Mouse (Mus musculus): ENCODE measurements around the gene Gm21083.
A peak's percentile ranks its signal among the peaks of the same experiment; 100 is the strongest.
"Not testable (repeated sequence)": the region's sequence is repeated elsewhere in the genome, so short reads cannot be mapped to it uniquely, and the experiment has no call there.

Gm21083 gene

DNA sequence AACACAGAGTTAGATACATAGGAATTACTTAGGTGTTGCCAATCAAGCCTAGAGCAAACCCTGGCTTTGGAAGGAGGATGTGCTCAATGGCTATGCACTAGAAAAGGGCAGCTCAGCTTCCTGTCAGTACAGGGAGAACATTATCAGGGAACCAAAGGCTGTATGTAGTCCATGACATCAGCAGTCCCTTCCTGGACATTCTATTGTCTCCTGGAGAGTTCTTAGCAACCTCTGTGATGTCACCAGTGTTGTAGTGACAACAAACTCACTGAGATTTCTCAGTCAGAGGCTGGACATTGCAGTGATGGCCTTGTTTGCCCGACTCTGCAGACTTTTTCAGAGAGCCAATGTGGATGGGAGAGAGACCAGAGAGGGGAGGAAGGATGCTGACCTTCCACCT, at the start of gene Gm21083:
Gene Gm21083, plus strand, starts transcription at position 301 of the 400 bp plus-strand sequence.
- not testable (repeated sequence) for DNase-seq (ENCODE audit: low spot score in 2 of 2)

DNA sequence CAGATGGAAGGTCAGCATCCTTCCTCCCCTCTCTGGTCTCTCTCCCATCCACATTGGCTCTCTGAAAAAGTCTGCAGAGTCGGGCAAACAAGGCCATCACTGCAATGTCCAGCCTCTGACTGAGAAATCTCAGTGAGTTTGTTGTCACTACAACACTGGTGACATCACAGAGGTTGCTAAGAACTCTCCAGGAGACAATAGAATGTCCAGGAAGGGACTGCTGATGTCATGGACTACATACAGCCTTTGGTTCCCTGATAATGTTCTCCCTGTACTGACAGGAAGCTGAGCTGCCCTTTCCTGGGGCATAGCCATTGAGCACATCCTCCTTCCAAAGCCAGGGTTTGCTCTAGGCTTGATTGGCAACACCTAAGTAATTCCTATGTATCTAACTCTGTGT, 48.0 kb upstream of the Gm21083 start, which contains the start of gene Gm21190:
Gene Gm21190, minus strand, starts transcription at position 101 of the 400 bp plus-strand sequence.
- not testable (repeated sequence) for DNase-seq (ENCODE audit: low spot score in 2 of 2)

DNA sequence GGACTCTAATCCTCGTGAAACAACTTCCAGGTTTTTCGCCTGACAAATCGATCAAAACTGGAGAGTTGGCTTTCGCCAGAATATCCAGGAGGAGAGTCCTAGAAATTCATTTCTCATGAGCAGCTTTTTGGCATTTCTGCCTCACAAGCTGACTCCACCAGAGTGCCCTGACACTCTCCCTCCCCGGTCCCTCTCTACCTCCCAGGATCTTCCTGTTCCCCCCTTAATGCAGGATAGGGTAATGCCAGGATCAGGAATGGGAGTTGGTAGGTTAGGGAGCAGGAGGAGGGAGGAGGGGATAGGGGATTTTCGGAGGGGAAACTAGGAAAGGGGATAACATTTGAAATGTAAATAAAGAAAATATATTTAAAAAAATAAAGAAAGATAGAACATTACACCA, 28.5 kb upstream of the Gm21083 start:
- not testable (repeated sequence) for DNase-seq (ENCODE audit: low spot score in 2 of 2)

DNA sequence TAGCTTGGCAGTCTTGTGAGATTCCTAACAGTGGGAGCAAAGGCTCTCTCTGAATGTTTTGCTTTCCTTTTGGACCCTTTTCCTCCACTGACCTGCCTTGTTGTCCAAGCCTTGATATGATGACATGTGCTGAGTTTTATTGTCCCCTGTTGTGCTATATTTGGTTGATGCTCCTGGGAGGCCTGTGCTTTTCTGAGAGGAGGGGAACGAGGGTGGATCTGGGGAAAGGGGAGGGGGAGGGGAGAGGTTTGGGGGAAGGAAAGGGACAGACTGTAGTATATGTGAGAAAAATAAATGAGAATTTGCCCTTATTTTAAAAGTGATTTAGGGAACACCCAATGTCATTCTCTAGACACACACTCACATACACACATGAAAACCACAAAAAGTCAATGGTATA, 28.0 kb upstream of the Gm21083 start:
- not testable (repeated sequence) for DNase-seq (ENCODE audit: low spot score in 2 of 2)

DNA sequence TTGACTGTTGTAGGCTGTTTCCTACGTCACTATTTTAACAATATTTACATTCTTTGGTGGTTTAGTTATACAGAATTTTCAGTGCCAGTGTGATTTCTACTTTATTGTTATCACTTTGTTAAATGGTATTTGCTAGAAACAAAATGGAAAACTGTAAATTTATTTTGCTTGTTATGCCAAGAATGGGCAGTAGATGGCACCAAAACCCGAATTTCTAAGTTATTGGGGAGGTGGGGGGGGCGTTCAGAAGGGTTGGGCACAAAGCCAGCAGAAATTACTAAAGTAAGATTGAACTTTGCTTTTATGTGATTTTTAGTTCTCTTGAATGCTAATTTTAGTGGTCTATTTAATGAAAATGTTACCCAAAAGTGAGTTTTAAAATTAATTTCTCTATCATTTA, 27.5 kb upstream of the Gm21083 start:
- DNase-seq (ENCODE audit: low spot score in 2 of 2) = not testable (repeated sequence)

DNA sequence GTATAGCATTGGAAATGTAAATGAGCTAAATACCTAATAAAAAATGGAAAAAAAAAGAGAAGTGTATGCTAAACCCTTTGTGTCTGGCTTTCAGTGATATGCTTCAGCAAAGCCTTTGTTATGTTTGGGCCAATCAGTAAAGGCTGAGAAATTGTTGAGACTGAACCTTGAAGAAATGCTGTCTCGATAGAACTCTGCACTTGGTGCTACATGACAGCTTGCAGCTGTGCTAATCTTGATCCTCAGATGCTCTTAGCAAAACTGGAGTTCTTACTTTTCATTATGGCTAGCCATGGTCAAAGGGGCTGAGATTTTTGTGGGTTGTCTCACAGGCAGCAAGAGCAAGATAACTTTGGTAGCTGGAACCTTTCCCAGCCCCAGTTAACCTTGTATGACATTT, 18.5 kb upstream of the Gm21083 start:
- DNase-seq (ENCODE audit: low spot score in 2 of 2) = not testable (repeated sequence)

DNA sequence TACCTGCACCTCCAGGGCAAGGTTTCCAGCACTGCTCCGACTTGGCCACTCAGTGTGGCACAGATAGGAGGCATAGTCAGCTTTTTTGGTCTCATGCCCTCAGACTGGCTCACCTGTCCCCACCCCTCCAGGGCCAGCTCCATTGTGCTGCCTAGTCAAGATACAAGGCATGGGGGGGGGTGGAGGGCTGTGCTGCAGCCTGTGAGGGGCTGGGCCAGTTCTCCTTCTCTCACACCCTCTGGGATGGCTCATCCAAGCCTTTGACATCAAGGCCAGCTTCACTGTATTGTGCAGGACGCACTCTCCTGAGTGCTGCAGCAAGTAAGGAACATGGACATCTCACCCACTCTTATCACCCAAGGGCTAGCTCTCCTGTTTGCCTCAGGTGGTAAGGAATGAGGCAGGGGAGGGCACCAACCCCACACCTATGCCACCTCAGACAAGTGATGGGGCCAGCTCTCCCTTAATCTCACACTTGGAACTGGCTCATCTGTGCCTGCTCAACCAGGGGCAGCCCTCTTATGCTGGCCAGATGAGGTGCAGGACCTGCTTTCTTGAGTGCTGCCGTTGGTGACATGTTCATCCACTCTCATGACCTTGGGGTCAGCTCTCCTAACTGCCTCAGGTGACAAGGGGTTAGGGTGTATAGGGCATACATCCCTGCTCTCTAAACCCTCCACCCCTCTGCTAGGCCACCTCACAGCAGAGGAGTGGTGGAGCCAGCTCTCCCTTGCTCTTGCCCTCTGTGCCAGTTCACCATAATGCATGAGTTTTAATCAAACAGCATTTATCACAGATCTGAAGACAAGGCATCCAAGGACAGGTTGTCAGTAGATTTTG, 15.5 kb upstream of the Gm21083 start:
- not testable (repeated sequence) for DNase-seq (ENCODE audit: low spot score in 2 of 2)

DNA sequence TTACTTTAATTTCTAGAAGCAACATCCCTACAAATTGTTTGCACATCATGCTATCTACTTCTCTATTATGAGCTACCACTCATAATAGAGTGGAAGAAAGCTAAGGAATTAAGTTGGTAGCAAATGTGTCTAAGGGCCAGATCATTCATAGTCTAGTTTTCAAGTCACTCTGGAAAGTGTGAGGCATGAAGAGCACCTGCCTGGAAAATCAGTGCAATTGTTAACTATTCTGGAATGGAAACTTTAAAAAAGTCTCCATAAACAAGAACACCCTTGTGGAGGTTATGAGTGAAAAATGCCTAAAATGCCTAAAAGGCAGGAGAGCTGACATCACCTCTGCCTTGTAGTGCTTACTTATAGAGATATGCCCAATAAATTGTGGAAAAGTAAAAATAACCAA, 3.4 kb upstream of the Gm21083 start:
- DNase-seq (ENCODE audit: low spot score in 2 of 2) = not testable (repeated sequence)

DNA sequence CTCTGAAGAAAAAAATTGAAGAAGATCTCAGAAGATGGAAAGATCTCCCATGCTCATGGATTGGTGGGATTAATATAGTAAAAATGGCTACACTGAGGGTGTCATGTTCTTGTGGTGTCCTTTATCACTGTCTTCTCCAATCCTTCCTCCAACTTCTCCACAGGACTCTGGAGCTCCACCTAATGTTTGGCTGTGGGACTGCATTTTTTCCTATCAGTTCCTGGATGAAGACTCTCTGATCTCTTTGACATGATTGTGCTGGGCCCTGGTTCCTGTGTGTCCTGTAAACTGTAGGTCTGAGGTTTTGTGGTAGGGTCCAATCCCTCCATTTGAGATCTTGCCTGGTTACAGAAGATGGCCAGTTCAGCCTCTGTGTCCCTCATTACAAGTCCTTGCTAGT, 9.2 kb downstream of the Gm21083 start:
- DNase-seq (ENCODE audit: low spot score in 2 of 2) = not testable (repeated sequence)

DNA sequence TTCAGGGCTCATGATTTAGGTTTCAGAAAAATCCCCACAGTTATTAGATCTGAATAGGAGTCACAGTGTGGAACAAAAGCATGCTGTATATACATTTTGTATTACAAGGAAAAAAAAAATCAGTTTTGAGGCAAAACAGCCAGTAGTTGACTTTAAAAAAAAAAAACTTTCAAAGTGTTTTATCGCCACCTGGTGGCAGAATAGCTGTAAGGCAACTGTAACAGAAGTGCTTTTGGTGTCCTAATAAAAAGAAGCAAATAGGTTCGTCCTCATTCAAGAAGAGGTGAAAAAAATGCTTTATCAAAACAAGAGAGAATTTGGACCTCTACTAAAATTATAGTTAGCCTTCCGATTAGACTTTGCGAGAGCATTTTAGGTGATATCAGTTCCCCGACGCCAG, 11.2 kb downstream of the Gm21083 start:
- DNase-seq (ENCODE audit: low spot score in 2 of 2) = not testable (repeated sequence)

DNA sequence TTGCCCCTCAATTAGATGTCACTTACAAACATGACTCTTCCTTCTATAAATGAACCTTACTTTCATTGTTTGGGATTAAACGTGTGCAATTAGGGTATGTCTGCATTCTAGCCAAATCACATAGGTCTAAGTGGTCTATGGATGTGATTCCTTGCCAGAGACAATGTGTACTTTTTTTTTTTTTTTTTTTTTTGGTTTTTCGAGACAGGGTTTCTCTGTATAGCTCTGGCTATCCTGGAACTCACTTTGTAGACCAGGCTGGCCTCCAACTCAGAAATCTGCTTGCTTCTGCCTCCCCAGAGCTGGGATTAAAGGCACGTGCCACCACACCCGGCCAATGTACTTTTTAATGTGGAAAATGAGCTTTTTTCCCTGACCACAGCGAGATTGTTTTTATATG, 13.5 kb downstream of the Gm21083 start:
- DNase-seq (ENCODE audit: low spot score in 2 of 2) = not testable (repeated sequence)

DNA sequence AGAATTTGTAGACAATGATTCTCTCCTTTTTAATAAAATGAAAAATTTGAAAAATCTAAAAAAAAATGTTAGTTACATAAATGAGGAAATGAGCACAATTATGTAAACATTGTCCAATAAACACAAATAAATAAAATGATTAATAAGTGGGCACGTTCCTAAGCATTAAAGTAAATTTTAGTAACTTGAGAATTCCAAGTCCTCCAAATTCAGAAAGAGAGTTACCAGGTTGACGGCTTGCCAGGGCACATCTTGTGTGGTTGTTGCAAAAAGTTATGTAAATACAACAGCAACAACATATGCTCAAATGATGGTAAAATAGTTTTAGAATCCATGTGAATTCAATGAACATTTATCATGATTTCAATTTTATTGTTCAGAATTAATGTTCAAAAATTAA, 14.4 kb downstream of the Gm21083 start:
- DNase-seq (ENCODE audit: low spot score in 2 of 2) = not testable (repeated sequence)

DNA sequence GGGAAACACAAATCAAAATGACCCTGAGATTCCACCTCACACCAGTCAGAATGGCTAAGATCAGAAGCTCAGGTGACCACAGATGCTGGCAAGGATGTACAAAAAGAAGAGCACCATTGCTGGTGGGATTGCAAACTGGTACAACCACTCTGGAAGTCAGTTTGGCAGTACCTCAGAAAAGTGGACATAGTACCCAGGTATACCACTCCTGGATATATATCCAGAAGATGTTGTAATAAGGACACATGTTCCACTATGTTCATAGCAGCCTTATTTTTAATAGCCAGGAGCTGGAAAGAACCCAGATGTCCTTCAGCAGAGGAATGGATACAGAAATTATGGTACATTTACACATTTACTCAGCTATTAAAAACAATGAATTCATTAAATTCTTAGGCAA, 21.7 kb downstream of the Gm21083 start:
- DNase-seq (ENCODE audit: low spot score in 2 of 2) = not testable (repeated sequence)

DNA sequence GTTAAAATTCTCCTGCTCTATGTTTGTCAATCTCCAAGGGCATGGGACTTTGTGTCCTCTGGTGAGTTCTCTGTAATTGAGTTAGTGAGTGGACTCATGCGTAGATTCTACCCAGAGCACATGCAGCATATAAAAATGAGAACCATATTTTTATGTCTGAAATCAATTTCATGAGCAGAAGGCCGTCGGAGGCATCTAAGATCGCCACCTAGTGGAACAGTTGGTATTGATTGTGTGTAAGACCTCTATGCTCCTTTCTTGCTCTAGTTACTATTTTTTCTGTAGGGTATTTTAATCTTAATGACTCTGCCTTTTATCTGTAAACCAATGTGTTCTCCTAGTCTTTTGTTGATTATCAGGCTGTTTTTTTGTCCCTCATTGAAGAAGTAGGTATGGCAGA, 23.2 kb downstream of the Gm21083 start:
- DNase-seq (ENCODE audit: low spot score in 2 of 2) = not testable (repeated sequence)

DNA sequence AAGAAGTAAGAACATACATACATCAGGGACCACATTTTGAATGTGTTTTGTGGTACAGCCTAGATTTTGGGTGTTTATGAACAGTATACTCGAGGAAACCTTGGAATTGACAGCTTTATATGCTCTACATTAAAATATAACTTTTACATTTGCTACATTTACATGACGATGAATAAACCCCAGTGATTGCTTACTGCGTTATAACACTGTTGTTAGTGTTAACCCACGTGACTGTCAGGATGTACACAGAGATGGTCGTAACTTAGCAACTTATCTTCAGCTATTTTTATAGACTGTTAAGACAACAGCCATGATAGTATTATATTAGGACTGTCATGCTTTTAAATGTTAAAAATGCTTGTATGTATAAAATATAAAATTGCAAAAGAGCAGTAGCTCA, 24.3 kb downstream of the Gm21083 start:
- not testable (repeated sequence) for DNase-seq (ENCODE audit: low spot score in 2 of 2)

DNA sequence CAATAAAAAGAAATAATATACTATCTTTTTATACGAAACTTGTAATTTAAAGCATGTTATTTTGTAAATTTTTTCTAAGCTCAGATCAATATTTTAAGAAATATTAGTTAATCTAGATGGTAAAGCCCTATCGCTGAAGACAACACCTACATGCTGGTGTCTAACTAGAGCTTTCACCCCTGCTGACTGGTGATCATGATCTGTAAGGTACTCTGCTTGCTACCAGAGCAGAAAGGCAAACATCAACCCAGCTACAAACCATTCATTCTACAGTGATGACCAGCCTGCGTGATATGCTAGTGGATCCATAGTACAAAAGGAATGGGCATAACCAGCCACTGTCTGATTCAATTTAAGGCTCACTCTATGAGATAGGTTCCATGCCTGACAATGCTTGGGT, 24.8 kb downstream of the Gm21083 start:
- not testable (repeated sequence) for DNase-seq (ENCODE audit: low spot score in 2 of 2)

DNA sequence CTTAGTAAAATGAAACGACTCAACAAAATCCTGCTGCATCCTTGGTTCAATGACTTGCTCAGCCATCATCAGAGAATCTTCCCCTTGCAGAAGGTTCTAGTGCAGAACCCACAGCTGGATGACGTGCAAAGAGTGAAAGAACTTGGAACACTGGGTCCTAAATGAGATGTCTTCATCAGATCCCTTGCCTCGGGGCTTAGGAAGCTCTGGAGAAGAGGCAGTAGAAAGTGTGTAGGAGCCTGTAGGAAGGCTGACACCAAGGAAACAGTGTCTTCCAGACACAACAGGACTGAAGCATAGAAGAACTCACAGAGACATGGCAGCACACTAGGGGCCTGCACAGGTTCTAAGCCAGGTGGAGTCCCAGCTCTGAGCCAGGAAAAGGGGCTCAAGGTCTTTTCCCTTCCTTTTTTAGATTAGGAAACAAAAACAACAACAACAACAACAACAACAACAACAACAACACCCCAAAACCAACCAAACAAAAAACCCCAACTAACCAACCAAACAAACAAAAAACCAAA, 25.4 kb downstream of the Gm21083 start:
- not testable (repeated sequence) for DNase-seq (ENCODE audit: low spot score in 2 of 2)

DNA sequence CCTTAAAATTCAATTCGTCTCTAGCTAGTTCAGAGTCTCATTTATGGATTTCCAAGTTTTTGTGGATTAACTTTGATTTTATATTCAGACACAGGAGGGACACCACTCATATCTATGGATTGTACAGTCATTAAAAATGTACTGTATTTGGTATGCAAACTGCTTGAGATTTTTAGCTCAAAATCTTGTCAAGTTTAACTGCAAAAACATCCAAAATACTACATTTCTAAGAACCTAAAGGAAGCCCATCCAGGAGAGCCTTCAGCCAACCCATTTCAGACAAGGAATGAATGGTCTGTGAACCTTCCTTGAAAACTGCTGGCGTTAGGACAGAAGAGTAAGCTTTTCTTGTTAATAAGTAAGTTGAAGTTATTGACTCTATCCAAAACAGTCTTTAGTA, 25.9 kb downstream of the Gm21083 start:
- not testable (repeated sequence) for DNase-seq (ENCODE audit: low spot score in 2 of 2)

DNA sequence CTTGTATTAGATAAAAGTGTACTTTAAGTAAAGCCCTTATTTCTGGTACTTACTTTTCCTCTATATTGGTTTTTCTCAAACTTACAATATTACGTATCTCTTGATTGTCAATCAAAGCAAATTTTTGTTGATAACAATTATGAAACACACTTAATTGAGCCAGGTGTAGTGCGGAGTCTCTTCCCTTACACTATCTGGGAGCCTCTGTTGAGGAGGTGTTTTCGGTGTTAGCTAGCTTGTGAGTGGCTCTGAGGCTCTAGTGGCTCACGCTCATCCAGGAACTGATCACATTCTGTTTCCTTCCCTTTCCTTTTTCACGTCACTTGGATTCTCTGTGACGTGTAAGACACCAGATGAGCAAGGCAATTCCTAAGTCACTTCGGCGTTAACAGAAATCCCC, 26.5 kb downstream of the Gm21083 start:
- not testable (repeated sequence) for DNase-seq (ENCODE audit: low spot score in 2 of 2)

DNA sequence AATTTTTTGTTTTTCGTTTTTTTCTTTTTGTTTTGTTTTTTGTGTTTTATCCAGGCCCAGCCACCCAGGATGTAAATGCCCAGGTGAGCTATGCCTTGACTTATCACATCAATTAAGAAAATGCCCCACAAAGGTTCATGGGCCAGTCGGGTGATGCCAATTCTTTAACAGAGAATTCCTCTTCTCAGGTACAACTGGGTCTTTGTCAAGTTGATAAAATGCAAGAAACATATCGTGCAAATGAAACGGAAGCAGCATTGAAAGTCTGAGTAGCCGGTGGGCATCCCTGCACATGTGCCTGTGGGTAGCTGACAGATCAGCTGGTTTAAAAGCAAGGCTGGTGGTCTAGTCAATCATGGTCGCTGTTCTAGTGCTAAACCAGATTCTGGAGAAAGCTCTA, 29.5 kb downstream of the Gm21083 start:
- peak in 1 of 2 experiments; percentile 3 for DNase-seq (ENCODE audit: low spot score in 2 of 2)

DNA sequence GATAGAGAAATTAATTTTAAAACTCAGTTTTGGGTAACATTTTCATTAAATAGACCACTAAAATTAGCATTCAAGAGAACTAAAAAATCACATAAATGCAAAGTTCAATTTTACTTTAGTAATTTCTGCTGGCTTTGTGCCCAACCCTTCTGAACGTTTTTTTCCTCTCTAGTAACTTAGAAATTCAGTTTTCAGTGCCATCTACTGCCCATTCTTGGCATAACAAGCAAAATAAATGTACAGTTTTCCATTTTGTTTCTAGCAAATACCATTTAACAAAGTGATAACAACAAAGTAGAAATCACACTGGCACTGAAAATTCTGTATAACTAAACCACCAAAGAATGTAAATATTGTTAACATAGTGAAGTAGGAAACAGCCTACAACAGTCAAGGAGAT, 33.6 kb downstream of the Gm21083 start:
- not testable (repeated sequence) for DNase-seq (ENCODE audit: low spot score in 2 of 2)

DNA sequence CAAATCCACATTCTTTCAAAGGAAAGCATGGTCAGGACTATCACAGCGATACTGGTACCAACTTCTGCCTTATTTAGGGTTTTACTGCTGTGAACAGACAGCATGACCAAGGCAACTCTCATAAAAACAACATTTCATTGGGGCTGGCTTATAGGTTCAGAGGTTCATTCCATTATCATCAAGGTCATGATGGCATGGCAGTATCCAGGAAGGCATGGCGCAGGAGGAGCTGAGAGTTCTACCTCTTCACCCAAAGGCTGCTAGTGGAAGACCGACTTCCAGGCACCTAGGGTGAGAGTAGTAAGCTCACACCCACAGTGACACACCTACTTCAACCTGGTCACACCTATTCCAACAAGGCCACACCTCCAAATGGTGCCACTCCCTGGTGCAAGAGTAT, 39.1 kb downstream of the Gm21083 start:
- not testable (repeated sequence) for DNase-seq (ENCODE audit: low spot score in 2 of 2)

DNA sequence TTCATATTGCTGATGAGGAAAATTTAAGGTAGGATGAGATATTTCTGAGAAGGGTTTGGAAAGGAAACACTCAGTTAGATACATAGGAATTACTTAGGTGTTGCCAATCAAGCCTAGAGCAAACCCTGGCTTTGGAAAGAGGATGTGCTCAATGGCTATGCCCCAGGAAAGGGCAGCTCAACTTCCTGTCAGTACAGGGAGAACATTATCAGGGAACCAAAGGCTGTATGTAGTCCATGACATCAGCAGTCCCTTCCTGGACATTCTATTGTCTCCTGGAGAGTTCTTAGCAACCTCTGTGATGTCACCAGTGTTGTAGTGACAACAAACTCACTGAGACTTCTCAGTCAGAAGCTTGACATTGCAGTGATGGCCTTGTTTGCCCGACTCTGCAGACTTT, 41.6 kb downstream of the Gm21083 start, which contains the start of gene Speer4d:
Gene Speer4d, plus strand, starts transcription at position 301 of the 400 bp plus-strand sequence.
- DNase-seq (ENCODE audit: low spot score in 2 of 2) = not testable (repeated sequence)

Measured in urinary bladder, adult 18-20 months (tissue).